Mouse (Mus musculus) kidney, adult 10 weeks (tissue): Measurements from ENCODE around the gene Nr2e1. TPM values are rescaled to one million over a fixed set of nuclear protein-coding genes. Genes with fewer than 3 reads are reported as not detected.

Experiments
- polyA plus RNA-seq: library from polyadenylated mRNA; stranded (reverse); fragments of 350-450 nt; fragmentation: Illumina TruSeq; extraction: RNeasy Lipid Tissue Mini Kit (QIAGEN cat#74804); gene quantifications from one replicate; pipeline ENCODE4 v1.2.3, GENCODE M21; 2014; ENCODE audit warnings: low read depth, low replicate concordance

The Nr2e1 gene
- polyA plus RNA-seq, result not detected

DNA sequence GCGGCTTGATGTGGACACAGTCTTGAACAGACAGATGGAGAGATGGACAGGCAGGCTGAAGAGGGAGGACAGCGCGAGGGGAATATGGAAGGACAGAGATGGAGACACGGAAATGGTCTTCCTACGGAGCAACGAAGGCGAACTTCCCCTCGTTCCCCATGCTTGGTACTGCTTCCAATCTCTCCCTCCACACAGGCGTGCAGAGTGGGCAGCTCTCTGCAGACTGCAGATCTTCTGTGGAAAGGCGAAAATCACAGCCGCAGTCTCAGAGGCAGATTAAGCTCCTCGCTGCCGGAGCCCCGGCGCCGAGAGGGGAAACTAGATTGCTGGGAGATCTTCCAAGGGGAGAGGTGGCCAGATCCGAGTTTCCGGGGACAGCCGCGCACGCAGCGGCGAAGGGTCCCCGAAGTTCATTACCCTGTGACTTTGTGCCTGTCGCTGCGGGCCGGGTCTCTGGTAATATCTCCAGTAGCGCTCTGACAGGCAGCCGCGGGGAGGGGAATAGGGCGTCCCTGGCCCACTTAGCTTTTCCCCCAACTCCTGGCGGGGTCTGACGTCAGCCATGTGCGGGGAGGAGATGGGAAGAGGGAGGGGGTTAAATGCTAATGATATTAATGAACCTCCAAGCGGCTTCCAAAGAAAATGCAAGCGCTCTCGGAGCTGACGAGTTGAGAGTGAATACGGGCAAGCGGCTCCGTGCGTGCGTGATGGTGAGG, at the start of gene Nr2e1, which contains the start of gene Ostm1:
Gene Nr2e1, minus strand, starts transcription at position 476 of the 716 bp plus-strand sequence.
Gene Ostm1, plus strand, starts transcription at position 666 of the 716 bp plus-strand sequence.

Other genes with a start within 250 kb of the Nr2e1 start
- 26.6 TPM for gene Afg1l, start 105.1 kb downstream of the Nr2e1 start, polyA plus RNA-seq
- 181 TPM for gene Snx3, start 81.6 kb downstream of the Nr2e1 start, polyA plus RNA-seq
- 48.8 TPM for gene Ostm1, start 190 bp upstream of the Nr2e1 start, polyA plus RNA-seq
- 124 TPM for gene Sec63, start 177.9 kb upstream of the Nr2e1 start, polyA plus RNA-seq